Mouse (Mus musculus) heart, embryonic 15.5 days (tissue): ENCODE measurements around the gene Tars. TPM values are rescaled to one million over a fixed set of nuclear protein-coding genes. Genes with fewer than 3 reads are reported as not detected.

Experiments used
- ATAC-seq: fragments of 200-750 bp; cut with Nextera tagmentation; replicated peaks from 2 replicates; pipeline ENCODE4 v1.8.0; 2017; ENCODE audit warnings: low read depth, moderate TSS enrichment; ENCODE audit not compliant: insufficient number of reproducible peaks, insufficient read depth, low FRiP score
- H3K27ac ChIP-seq: fragments of 300-500 bp; sonication (generic); 2 replicates; pipeline ENCODE4 v1.5.1; 2015; ENCODE audit warnings: mild to moderate bottlenecking, inconsistent platforms
- H3K27me3 ChIP-seq: fragments of 300-500 bp; sonication (generic); 2 replicates; pipeline ENCODE4 v1.6.1; 2015; ENCODE audit warnings: inconsistent platforms
- H3K36me3 ChIP-seq: fragments of 300-500 bp; sonication (generic); 2 replicates; pipeline ENCODE4 v1.6.1; 2015; ENCODE audit warnings: mild to moderate bottlenecking, inconsistent platforms
- H3K4me1 ChIP-seq: fragments of 300-500 bp; sonication (generic); replicated peaks from 2 replicates; pipeline ENCODE4 v1.6.1; 2015; ENCODE audit warnings: inconsistent platforms
- H3K4me2 ChIP-seq: fragments of 300-500 bp; sonication (generic); 2 replicates; pipeline ENCODE4 v1.6.1; 2015; ENCODE audit warnings: inconsistent platforms, mild to moderate bottlenecking, moderate library complexity
- H3K4me3 ChIP-seq: fragments of 300-500 bp; sonication (generic); 2 replicates; pipeline ENCODE4 v1.5.1; 2015; ENCODE audit warnings: mild to moderate bottlenecking, inconsistent platforms
- H3K9ac ChIP-seq: fragments of 300-500 bp; sonication (generic); 2 replicates; pipeline ENCODE4 v1.6.1; 2015; ENCODE audit warnings: mild to moderate bottlenecking, inconsistent platforms
- H3K9me3 ChIP-seq: fragments of 300-500 bp; sonication (generic); replicated peaks from 2 replicates; pipeline ENCODE4 v1.6.1; 2016; ENCODE audit warnings: inconsistent platforms
- WGBS: fragments of 180-500 bp; shearing (Covaris S2); methylation state at CpG from one replicate; pipeline ENCODE4 v1.1.7; 2015; ENCODE audit warnings: mixed read lengths; 5-methylcytosine and 5-hydroxymethylcytosine counted together
- polyA plus RNA-seq: library from polyadenylated mRNA; unstranded; fragments of >200 nt; fragmentation: Nextera tagmentation; extraction: Ambion mirVana; gene quantifications from 2 replicates; pipeline ENCODE4 v1.2.1, GENCODE M21; 2015

The Tars gene
- 33.1 and 37.8 TPM in 2 replicates for polyA plus RNA-seq

- Histone ChIP-seq H3K9ac (peak within 1 kb of the TSS; percentile 86), H3K27me3 (peaks cover 3% of the 10 kb centered on the region), H3K4me1 (peaks cover 11% of the 10 kb centered on the region), H3K9me3 (no peaks in the 10 kb centered on the region), H3K36me3 (peaks cover 10% of the 10 kb centered on the region; the same call in 1 of the 2 replicates), H3K4me2 (peak within 1 kb of the TSS; percentile 87), H3K27ac (peak within 1 kb of the TSS; percentile 65), H3K4me3 (peak within 1 kb of the TSS; percentile 93)
- under 1% methylated on average over 42 of the region's 42 CpGs for WGBS
- peak; percentile 100 for ATAC-seq
Measured at GRCm38 (mm10) chr15:11399356-11400067, at the start of gene Tars. TSS of gene Tars (minus strand) at chr15:11399665.

GRCm38 (mm10) chr15:11437361-11437760 is 37.9 kb upstream of the Tars start:
- 80% methylated on average over 4 of the region's 4 CpGs for WGBS
- Histone ChIP-seq H3K9me3 (no peaks in the 10 kb centered on the region), H3K4me1 (no peaks in the 10 kb centered on the region), H3K4me3 (no peak overlapping the region), H3K27me3 (no peaks in the 10 kb centered on the region), H3K27ac (no peak overlapping the region), H3K36me3 (no peaks in the 10 kb centered on the region), H3K4me2 (no peak overlapping the region), H3K9ac (no peak overlapping the region)
- ATAC-seq: no peak

- no peaks in the 10 kb centered on the region for H3K4me1 ChIP-seq
- no peak for ATAC-seq
- no peaks in the 10 kb centered on the region for H3K36me3 ChIP-seq
- H3K9ac ChIP-seq: no peak overlapping the region
- H3K9me3 ChIP-seq: no peaks in the 10 kb centered on the region
- H3K27me3 ChIP-seq: no peaks in the 10 kb centered on the region
- WGBS: 87% methylated on average over 15 of the region's 15 CpGs
- H3K4me3 ChIP-seq: no peak overlapping the region
- H3K27ac ChIP-seq: no peak overlapping the region
- no peak overlapping the region for H3K4me2 ChIP-seq
Measured at GRCm38 (mm10) chr15:11436709-11437280, 37.3 kb upstream of the Tars start.

GRCm38 (mm10) chr15:11426899-11427298 is 27.4 kb upstream of the Tars start:
- Histone ChIP-seq H3K4me3 (no peak overlapping the region), H3K27ac (no peak overlapping the region), H3K4me1 (no peaks in the 10 kb centered on the region), H3K9me3 (no peaks in the 10 kb centered on the region), H3K4me2 (no peak overlapping the region), H3K36me3 (no peaks in the 10 kb centered on the region), H3K27me3 (no peaks in the 10 kb centered on the region), H3K9ac (no peak overlapping the region)
- no peak for ATAC-seq
- WGBS: 90% methylated on average over 2 of the region's 2 CpGs

- no peak overlapping the region for H3K27ac ChIP-seq
- no peaks in the 10 kb centered on the region for H3K36me3 ChIP-seq
- H3K27me3 ChIP-seq: no peaks in the 10 kb centered on the region
- ATAC-seq: no peak
- no peaks in the 10 kb centered on the region for H3K4me1 ChIP-seq
- no peak overlapping the region for H3K4me2 ChIP-seq
- 75% methylated on average over 1 of the region's 1 CpGs for WGBS
- no peak overlapping the region for H3K4me3 ChIP-seq
- no peaks in the 10 kb centered on the region for H3K9me3 ChIP-seq
- H3K9ac ChIP-seq: no peak overlapping the region
Measured at GRCm38 (mm10) chr15:11413484-11413883, 14.0 kb upstream of the Tars start.

GRCm38 (mm10) chr15:11412542-11412941 is 13.1 kb upstream of the Tars start:
- no peak overlapping the region for H3K9ac ChIP-seq
- H3K27me3 ChIP-seq: no peaks in the 10 kb centered on the region
- no peak overlapping the region for H3K4me3 ChIP-seq
- 64% methylated on average over 2 of the region's 2 CpGs for WGBS
- H3K4me1 ChIP-seq: no peaks in the 10 kb centered on the region
- no peak overlapping the region for H3K27ac ChIP-seq
- no peak for ATAC-seq
- no peak overlapping the region for H3K4me2 ChIP-seq
- no peaks in the 10 kb centered on the region for H3K9me3 ChIP-seq
- no peaks in the 10 kb centered on the region for H3K36me3 ChIP-seq

GRCm38 (mm10) chr15:11411846-11412245 is 12.4 kb upstream of the Tars start:
- Histone ChIP-seq H3K9ac (no peak overlapping the region), H3K4me3 (no peak overlapping the region), H3K4me2 (no peak overlapping the region), H3K36me3 (no peaks in the 10 kb centered on the region), H3K27ac (no peak overlapping the region), H3K27me3 (no peaks in the 10 kb centered on the region), H3K9me3 (no peaks in the 10 kb centered on the region), H3K4me1 (no peaks in the 10 kb centered on the region)
- 76% methylated on average over 7 of the region's 7 CpGs for WGBS
- no peak for ATAC-seq

GRCm38 (mm10) chr15:11408155-11408826 is 8.8 kb upstream of the Tars start:
- Histone ChIP-seq H3K4me1 (no peaks in the 10 kb centered on the region), H3K9me3 (no peaks in the 10 kb centered on the region), H3K4me2 (no peak overlapping the region), H3K27me3 (peaks cover 3% of the 10 kb centered on the region; the same call in 1 of the 2 replicates), H3K27ac (no peak overlapping the region), H3K36me3 (no peaks in the 10 kb centered on the region), H3K4me3 (no peak overlapping the region), H3K9ac (no peak overlapping the region)
- whole genome bisulfite sequencing: 32% methylated on average over 7 of the region's 7 CpGs
- ATAC-seq: no peak

GRCm38 (mm10) chr15:11407381-11407780 is 7.9 kb upstream of the Tars start:
- Histone ChIP-seq H3K36me3 (no peaks in the 10 kb centered on the region), H3K9ac (no peak overlapping the region), H3K4me3 (no peak overlapping the region), H3K4me1 (no peaks in the 10 kb centered on the region), H3K27me3 (peaks cover 3% of the 10 kb centered on the region), H3K27ac (no peak overlapping the region), H3K4me2 (no peak overlapping the region), H3K9me3 (no peaks in the 10 kb centered on the region)
- no peak for ATAC-seq
- 11% methylated on average over 8 of the region's 8 CpGs for WGBS

- Histone ChIP-seq H3K36me3 (no peaks in the 10 kb centered on the region), H3K4me1 (no peaks in the 10 kb centered on the region), H3K4me2 (no peak overlapping the region), H3K4me3 (no peak overlapping the region), H3K27ac (no peak overlapping the region), H3K9me3 (no peaks in the 10 kb centered on the region), H3K9ac (no peak overlapping the region), H3K27me3 (peaks cover 3% of the 10 kb centered on the region)
- 38% methylated on average over 9 of the region's 9 CpGs for WGBS
- ATAC-seq: no peak
Measured at GRCm38 (mm10) chr15:11406769-11407168, 7.3 kb upstream of the Tars start.

- peak overlapping the region; percentile 86 for H3K9ac ChIP-seq
- peaks cover under 1% of the 10 kb centered on the region for H3K27me3 ChIP-seq
- H3K4me2 ChIP-seq: peak overlapping the region; percentile 87
- no peaks in the 10 kb centered on the region for H3K9me3 ChIP-seq
- peak overlapping the region; percentile 93 for H3K4me3 ChIP-seq
- ATAC-seq: no peak
- H3K36me3 ChIP-seq: peaks cover 16% of the 10 kb centered on the region; the same call in 1 of the 2 replicates
- H3K4me1 ChIP-seq: peaks cover 11% of the 10 kb centered on the region
- 5% methylated on average over 10 of the region's 10 CpGs for WGBS
- H3K27ac ChIP-seq: peak overlapping the region; percentile 65; the same call in 1 of the 2 replicates
Measured at GRCm38 (mm10) chr15:11398676-11399350, 652 bp downstream of the Tars start.
